Mouse (Mus musculus) cerebellum, adult 11 months (tissue): Measurements from ENCODE around the gene Elmsan1.

Experiments used
- DNase-seq: peaks from one replicate; pipeline ENCODE4 v3.0.0; 2022

Gene Elmsan1

DNA sequence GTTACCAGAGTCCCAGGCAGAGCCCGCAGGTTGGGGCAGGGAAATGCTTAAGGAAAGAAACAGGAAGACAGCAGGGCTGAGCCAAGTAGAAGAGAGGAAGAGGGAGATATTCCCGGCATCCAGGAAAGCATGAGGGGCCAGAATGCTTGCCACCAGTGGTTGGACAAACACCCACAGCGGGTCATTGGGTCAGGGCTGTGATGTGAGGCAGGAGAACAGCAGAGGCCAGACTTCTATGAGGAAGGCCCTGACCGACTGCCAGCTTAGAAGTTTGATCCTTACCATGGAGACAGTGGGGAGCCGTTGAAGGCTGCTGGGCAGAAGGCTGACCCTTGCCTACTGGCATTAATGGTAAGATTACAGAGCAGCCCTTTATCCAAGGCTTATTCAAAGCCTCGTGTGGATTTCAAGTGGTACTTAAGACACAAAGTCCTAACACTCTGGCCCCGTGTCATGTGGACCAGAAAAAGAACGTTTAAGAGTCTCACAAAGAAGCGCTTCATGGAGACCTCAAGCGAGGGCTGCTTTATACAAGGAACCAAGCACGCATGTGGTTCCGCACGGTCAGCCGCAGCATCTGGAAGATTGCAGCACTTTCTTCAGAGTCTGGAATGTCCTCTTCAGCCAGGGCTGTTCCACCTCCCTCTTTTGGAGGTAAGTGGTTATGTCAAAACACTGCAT lies 4.0 kb downstream of the Elmsan1 start:
- DNase-seq, result no peak

- no peak for DNase-seq
Observed at GRCm38 (mm10) chr12:84212297-84212696, 6.4 kb downstream of the Elmsan1 start.

DNA sequence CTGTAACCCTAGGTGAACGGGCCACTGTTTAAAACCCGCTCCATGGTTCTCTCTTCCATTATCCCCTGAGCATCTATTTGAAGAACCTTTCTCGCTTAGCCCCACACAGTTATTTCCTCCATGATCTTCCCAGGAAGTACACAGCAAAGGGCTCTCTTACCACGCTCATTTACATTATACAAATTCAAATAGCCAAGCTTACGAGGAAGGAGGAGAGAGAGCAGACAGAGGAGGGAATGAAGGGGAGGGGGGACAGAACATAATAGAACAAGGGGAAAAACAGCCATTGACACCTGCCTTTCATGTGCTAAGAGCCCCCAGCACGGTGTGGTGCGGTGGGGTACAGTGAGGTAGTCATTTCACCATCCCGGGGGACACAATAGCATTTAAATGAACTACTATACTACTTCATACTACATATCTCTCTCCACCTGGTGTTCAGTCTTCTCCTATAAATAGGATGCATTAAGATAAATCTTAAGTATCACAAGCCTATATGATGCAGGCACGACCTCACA lies 7.6 kb downstream of the Elmsan1 start:
- no peak for DNase-seq

DNA sequence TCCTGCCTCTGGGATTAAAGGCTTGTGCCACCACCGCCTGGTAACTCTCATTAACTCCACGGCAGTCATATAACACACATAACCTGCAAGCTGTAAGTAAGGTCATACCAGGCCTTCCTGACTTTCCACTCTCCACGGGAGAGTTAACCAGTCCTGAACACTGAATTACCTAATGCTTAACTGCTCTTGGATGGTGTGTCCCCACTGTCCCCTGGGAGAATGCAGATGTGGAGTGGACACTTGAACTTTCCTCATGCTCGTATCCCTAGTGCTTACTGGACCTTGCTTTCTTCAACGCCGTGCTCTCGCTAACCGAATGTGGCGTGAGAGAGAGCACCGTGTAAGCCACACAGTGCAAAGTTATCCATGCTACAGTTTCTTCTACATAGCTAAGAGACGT lies 8.4 kb downstream of the Elmsan1 start:
- no peak for DNase-seq

- DNase-seq, result no peak
Observed at GRCm38 (mm10) chr12:84209093-84209492, 9.6 kb downstream of the Elmsan1 start.

DNA sequence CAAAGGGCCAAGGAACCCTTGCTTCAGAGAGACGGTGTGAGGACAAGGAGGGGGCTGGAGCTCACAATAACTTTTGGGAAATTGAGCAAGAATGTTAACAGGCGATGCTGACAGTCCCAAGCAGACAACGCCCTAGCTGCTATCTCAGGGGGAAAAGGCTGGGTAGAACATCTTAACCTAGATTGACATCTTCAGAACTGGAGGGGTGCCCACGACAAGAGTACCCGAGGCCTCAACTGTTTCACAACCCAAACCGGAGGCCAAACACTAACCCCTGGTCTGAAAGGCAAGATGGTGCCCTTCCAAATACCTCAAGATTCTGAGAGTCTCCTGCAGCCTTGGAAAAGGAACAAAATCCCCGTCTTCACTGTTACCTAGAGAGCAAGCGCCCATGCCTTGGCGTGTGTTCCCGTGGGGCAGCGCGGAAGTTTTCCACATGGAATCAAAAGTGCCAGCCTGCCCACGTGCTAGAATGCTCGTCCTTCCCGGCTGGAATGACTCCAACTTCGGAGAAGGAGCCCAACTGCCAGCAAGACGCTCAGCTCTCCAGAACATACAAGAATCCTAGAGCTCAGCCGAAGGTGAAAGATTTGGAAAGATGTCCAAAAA lies 11.4 kb downstream of the Elmsan1 start:
- DNase-seq, result no peak

DNA sequence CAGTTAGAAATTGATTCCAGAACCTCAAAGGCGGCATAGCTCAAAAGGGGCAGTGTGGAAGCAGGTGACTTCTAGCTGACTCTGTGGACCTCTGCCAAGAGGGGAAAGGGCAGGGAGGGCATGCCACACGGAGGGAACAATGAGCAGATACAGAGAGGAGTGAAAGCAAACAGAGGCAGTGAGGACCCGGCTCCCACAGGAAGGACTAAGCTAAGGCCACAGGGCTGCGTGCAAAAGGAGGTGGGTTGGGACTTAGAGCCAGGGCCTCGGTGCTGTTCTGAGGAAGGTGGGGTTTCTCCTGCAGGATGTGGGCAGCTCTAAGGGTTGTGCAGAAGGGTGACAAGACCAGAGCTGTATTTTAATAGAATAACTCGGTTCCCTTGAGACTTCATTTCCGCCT lies 12.2 kb downstream of the Elmsan1 start:
- DNase-seq, result no peak

DNA sequence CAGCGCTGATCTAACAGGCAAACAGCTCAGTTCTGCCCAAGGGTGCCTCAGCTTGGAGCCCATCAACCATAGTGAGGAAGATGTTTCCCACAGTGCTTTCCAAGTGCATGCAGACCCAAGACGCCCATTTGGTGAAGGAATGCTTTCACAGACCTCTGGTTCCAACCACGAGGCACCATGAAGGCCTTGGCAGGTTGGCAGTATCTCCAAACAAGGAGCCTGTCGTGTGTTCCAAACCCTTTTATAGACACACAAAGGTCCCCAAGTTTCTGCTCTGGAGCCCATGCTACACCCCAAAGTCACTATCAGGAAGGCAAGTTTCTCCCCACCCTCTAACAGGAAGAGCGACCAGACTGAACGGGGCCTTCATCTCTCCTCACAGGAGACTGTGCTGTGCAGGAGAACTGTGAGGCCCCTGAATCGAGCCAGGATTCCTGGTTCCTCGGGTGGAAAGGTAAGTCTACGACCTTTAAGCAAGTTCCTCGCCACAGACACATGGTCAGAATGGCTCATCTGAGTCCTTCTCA lies 13.0 kb downstream of the Elmsan1 start:
- no peak for DNase-seq

GRCm38 (mm10) chr12:84204662-84205061 lies 14.0 kb downstream of the Elmsan1 start:
- no peak for DNase-seq

GRCm38 (mm10) chr12:84203778-84204216 lies 14.9 kb downstream of the Elmsan1 start:
- DNase-seq, result no peak

- DNase-seq, result no peak
Observed at GRCm38 (mm10) chr12:84203170-84203777, 15.4 kb downstream of the Elmsan1 start.

DNA sequence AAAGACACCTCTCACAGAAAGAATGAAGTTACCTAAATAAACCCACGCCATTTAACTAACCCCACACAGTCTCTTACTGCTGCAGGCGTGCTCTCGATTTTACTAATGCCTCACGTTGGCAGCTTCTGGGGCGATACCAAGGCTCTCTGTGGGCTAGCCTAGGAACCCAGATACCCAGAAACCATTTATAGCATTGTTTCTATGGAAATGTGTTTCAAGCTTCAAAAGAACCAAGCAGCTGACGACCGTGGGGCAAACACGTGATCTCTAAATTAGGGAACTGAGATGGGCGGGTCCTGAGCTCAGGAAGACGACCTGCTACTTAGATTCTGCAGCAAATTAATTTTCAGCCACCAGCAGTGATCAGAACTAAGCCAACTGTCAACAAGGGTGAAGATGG lies 16.1 kb downstream of the Elmsan1 start:
- DNase-seq, result no peak

DNA sequence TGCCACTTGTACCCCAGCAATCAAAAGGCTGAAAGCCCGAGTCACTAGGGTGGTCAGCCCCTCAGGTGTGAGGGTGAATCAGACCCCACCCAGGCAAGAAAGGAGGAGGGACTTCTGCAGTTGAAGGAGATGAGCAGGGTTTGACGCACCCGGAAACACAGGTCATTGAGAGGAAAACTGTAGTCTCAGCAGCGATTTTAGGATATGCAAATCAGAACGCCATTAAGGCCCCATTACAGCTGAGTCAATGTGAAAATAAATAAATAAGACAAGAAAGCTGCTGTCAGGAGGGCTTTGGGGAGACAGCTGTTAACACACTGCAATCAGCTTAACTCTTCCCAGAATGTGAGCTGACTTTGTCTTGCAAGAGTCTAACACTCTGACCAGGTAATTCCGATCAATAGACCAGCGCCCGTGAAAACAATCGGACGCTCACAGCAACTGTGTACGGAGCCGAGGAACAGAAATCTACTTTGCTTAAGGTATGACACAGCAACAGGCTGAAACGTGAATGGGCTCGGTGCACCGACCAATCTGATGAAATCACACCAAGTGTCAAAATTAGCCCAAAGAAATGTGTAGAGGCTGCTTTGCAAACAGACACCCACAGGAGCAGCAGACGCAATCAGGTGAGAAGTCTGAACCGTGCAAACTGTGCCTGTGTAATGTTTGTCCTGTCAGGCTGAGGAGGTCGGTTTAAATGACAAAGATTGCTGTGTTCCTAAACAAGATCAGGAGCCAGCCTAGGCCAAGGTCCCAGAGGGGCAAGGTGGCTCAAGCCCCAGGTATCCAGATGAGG lies 16.8 kb downstream of the Elmsan1 start:
- no peak for DNase-seq

- DNase-seq, result no peak
Observed at GRCm38 (mm10) chr12:84201222-84201621, 17.5 kb downstream of the Elmsan1 start.

GRCm38 (mm10) chr12:84198880-84199279 lies 19.8 kb downstream of the Elmsan1 start:
- no peak for DNase-seq

GRCm38 (mm10) chr12:84198076-84198679 lies 20.5 kb downstream of the Elmsan1 start:
- DNase-seq, result no peak

GRCm38 (mm10) chr12:84195195-84195594 lies 23.5 kb downstream of the Elmsan1 start:
- peak; percentile 13 for DNase-seq

DNA sequence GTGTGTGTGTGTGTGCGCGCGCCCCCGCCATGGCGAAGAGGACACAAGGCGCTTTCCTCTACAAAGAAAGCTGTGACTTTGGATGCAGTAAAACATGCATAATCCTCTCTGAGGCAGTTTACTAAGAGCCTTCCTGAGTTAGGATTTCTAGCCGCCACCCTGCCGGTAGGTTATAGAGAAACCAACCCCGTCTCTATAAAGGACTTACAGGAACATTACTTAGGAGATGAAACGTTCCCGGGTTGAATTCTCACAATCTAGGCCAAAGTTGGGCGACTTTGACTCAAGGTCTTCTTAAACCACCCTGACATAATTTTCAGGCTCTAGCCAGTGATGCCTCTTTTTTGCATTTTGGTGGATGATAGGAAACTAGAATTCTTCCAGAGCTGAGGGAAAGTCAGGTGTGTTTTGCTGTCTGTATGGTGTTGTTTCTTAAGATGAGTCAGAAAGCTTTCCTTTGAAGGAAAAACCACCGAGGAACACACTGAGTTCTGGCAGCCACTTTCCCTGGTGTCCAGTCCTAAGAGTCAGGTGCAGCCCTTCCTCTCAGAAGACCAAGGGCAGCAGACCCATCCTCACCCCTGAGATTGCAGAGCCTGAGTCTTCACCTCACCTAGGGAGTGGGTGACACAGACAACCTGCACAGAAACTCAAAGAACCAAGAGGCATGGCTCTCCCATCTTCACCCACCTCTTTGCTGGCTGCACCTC lies 24.1 kb downstream of the Elmsan1 start:
- no peak for DNase-seq

GRCm38 (mm10) chr12:84193642-84194399 lies 24.9 kb downstream of the Elmsan1 start:
- peak; percentile 83 for DNase-seq

DNA sequence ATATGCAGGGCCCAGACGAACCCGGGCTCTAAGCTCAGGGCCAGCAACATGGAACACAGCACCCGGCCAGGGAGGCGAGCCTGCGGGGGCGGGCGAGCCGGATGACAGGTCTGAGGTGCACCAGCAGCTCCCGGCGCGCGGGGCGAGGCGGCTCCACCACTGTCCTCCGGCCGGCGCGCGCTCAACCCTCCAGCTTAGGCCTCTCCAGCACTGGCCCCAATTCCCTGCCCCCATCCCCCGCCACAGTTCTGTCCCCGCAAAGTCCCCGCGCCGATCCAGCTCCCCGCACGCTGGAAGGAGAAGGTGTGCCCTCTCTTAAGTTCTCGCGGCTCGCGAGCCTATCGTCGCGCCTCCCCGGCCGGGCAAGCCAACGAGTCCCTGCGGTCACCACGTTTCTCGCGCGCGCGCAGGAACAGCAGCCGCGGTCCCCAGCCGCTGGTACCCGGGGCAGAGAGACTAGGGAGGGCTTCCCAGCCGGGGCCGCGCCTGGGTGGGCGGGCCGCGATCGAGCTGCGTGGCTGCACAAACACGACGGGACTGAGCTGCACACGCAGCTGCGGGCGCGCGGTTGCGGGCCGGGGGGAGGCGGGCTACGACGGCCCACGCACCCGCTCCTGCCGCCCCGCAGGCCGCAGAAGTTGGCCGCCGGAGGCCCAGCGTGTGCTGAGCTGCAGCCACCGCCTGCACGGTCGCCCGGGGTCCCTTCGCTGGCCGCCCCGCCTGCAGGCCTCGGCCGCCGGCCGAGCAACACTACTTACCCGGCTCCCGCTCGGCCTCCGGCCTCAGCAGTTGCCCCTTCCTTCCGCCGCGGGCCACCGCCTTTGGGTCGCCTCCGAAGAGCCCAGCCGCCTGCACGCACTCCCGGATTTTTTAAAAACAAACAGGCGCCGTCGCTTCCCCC lies 25.7 kb downstream of the Elmsan1 start:
- DNase-seq, result peak; percentile 65
